Mouse (Mus musculus) layer of hippocampus, adult 2 months (tissue): ENCODE data around the gene Klk6. TPM values are rescaled to one million over a fixed set of nuclear protein-coding genes. Genes with fewer than 3 reads are reported as not detected.
A peak's percentile ranks its signal among the peaks of the same experiment; 100 is the strongest.

Experiments used
- DNase-seq, 2 experiments: peaks; one replicate each; pipeline ENCODE4 v3.0.0; 2022; ENCODE audit warnings: low spot score in 2 of 2
- H3K27ac ChIP-seq: fragments of 200-600 bp; 2 replicates; pipeline ENCODE4 v1.8.1; 2022
- H3K4me3 ChIP-seq: fragments of 200-600 bp; 2 replicates; pipeline ENCODE4 v1.8.1; 2022; ENCODE audit warnings: mild to moderate bottlenecking
- CTCF ChIP-seq: fragments of 200-600 bp; conservative IDR thresholded peaks from 2 replicates; pipeline ENCODE4 v1.8.1; 2022; ENCODE audit warnings: antibody characterized with exemption, mild to moderate bottlenecking, moderate library complexity
- long read RNA-seq, 2 experiments: library from polyadenylated mRNA; stranded (forward); transcript quantifications; one replicate each; pipeline ENCODE4 v2.0.0; 2021; ENCODE audit warnings: borderline mapping rate in 2 of 2
- total RNA-seq, 2 experiments: library from RNA; stranded (reverse); gene quantifications; 2 replicates each; pipeline ENCODE4 v1.2.3; 2021

Gene Klk6
- total RNA-seq, result under 1 TPM in 1 of 2 experiments, not detected in 1; 0.87 TPM
- long read RNA-seq, experiment 1, result 0 reads
- long read RNA-seq, experiment 2, result 0 reads

- Histone ChIP-seq H3K27ac (no peak within 1 kb of the TSS), H3K4me3 (no peak within 1 kb of the TSS)
- DNase-seq, result no peak
- TF ChIP-seq CTCF, result no peak
These were observed at the start of gene Klk6 for GRCm38 (mm10) chr7:43824199-43824598. Klk6 (plus strand) TSS chr7:43824499.

GRCm38 (mm10) chr7:43774802-43775201 lies 49.5 kb upstream of the Klk6 start:
- no peak for TF ChIP-seq CTCF
- no peak for DNase-seq
- Histone ChIP-seq H3K27ac (no peak overlapping the region), H3K4me3 (no peak overlapping the region)

- no peak for TF ChIP-seq CTCF
- Histone ChIP-seq H3K4me3 (no peak overlapping the region), H3K27ac (no peak overlapping the region)
- DNase-seq, result no peak
These were observed 48.8 kb upstream of the Klk6 start for GRCm38 (mm10) chr7:43775311-43776057.

- no peak for DNase-seq
- TF ChIP-seq CTCF, result no peak
- Histone ChIP-seq H3K27ac (no peak overlapping the region), H3K4me3 (no peak overlapping the region)
These were observed 47.8 kb upstream of the Klk6 start for GRCm38 (mm10) chr7:43776506-43776905.

- no peak for DNase-seq
- H3K27ac ChIP-seq, result no peak overlapping the region
- TF ChIP-seq CTCF, result no peak
- no peak overlapping the region for H3K4me3 ChIP-seq
These were observed 46.9 kb upstream of the Klk6 start for GRCm38 (mm10) chr7:43777423-43777822.

- DNase-seq, result no peak
- no peak overlapping the region for H3K27ac ChIP-seq
- TF ChIP-seq CTCF, result no peak
- no peak overlapping the region for H3K4me3 ChIP-seq
These were observed 45.9 kb upstream of the Klk6 start for GRCm38 (mm10) chr7:43778176-43778970.

- Histone ChIP-seq H3K27ac (peak overlapping the region; percentile 57; the same call in 1 of the 2 replicates), H3K4me3 (no peak overlapping the region)
- DNase-seq, result no peak
- TF ChIP-seq CTCF, result no peak
These were observed 44.1 kb upstream of the Klk6 start for GRCm38 (mm10) chr7:43780241-43780640.

- no peak within 1 kb of the TSS for H3K4me3 ChIP-seq
- peak within 1 kb of the TSS; percentile 57; the same call in 1 of the 2 replicates for H3K27ac ChIP-seq
- DNase-seq, result no peak
- no peak for TF ChIP-seq CTCF
These were observed 43.6 kb upstream of the Klk6 start, which contains the start of gene Klk10 for GRCm38 (mm10) chr7:43780746-43781145. Klk10 (plus strand) TSS chr7:43781035.

GRCm38 (mm10) chr7:43781541-43781940 lies 42.8 kb upstream of the Klk6 start:
- no peak for DNase-seq
- no peak overlapping the region for H3K4me3 ChIP-seq
- H3K27ac ChIP-seq, result no peak overlapping the region
- no peak for TF ChIP-seq CTCF

GRCm38 (mm10) chr7:43782275-43783265 lies 41.7 kb upstream of the Klk6 start:
- Histone ChIP-seq H3K27ac (no peak overlapping the region), H3K4me3 (peak overlapping the region; percentile 19; the same call in 1 of the 2 replicates)
- TF ChIP-seq CTCF, result peak; percentile 81
- DNase-seq, result peak; percentile 42 to 76

GRCm38 (mm10) chr7:43785286-43785685 lies 39.0 kb upstream of the Klk6 start:
- no peak for DNase-seq
- no peak overlapping the region for H3K4me3 ChIP-seq
- 0 out of 2 replicates have a peak overlapping the region, but pooled peaks have one; percentile 18 for H3K27ac ChIP-seq
- peak; percentile 62 for TF ChIP-seq CTCF

GRCm38 (mm10) chr7:43788096-43788495 lies 36.2 kb upstream of the Klk6 start:
- no peak for TF ChIP-seq CTCF
- peak in 1 of 2 experiments; percentile 61 for DNase-seq
- no peak overlapping the region for H3K4me3 ChIP-seq
- H3K27ac ChIP-seq, result no peak overlapping the region; the same call in 1 of the 2 replicates
